Mouse (Mus musculus): ENCODE results near the gene Sh3bp5.

- TF ChIP-seq CTCF (IDR thresholded peaks at IDR 0.05) (peak; percentile 41), EP300 (IDR thresholded peaks at IDR 0.05; ENCODE audit: insufficient read depth, low read depth, low read length) (no peak), POLR2A (IDR thresholded peaks at IDR 0.05; ENCODE audit: insufficient read depth, low read depth, low read length) (no peak)
Observed at GRCm38 (mm10) chr14:31435018-31435915, 611 bp downstream of the Sh3bp5 start.

Measured in heart, adult 2 months (tissue).